Mouse (Mus musculus) MEL (cell line): ENCODE results near the gene 5830411N06Rik. TPM values are rescaled to one million over a fixed set of nuclear protein-coding genes. Genes with fewer than 3 reads are reported as not detected.

ENCODE experiments used
- DNase-seq: peaks from one replicate; pipeline ENCODE4 v3.0.0; 2011; ENCODE audit warnings: low read depth, low spot score
- H3K27ac ChIP-seq: 2 replicates; pipeline ENCODE4 v1.5.1; 2012; ENCODE audit warnings: low read depth, mild to moderate bottlenecking, control low read depth, low read length, moderate library complexity; ENCODE audit not compliant: control insufficient read depth
- H3K27me3 ChIP-seq, 2 experiments: fragments of 150-350 bp in 1 of 2; sonication (generic) in 1 of 2; 2 replicates each; pipeline ENCODE4 v1.6.1; 2012; ENCODE audit warnings: low read length in 2 of 2, mild to moderate bottlenecking in 2 of 2, improper control_type of control experiment in 1 of 2, moderate library complexity in 1 of 2; ENCODE audit not compliant: insufficient read depth in 2 of 2, control insufficient read depth in 1 of 2
- H3K36me3 ChIP-seq, 2 experiments: 2 replicates each; pipeline ENCODE4 v1.6.1; 2012 to 2014; ENCODE audit warnings: low read length in 2 of 2, improper control_type of control experiment in 1 of 2, inconsistent platforms in 1 of 2, mild to moderate bottlenecking in 1 of 2; ENCODE audit not compliant: insufficient read depth in 2 of 2, control insufficient read depth in 1 of 2
- H3K4me1 ChIP-seq, 2 experiments: fragments of 150-350 bp in 1 of 2; sonication (generic) in 1 of 2; 2 replicates each; pipeline ENCODE4 v1.6.1; 2012; ENCODE audit warnings: low read length in 2 of 2, improper control_type of control experiment in 1 of 2, mild to moderate bottlenecking in 1 of 2; ENCODE audit not compliant: insufficient read depth in 2 of 2, control insufficient read depth in 1 of 2
- H3K4me3 ChIP-seq, 2 experiments: fragments of 150-350 bp in 1 of 2; sonication (generic) in 1 of 2; 2 replicates each; pipeline ENCODE4 v1.5.1; 2012; ENCODE audit warnings: low read depth in 2 of 2, low read length in 2 of 2, mild to moderate bottlenecking in 2 of 2, moderate library complexity in 2 of 2, control low read depth in 1 of 2, improper control_type of control experiment in 1 of 2; ENCODE audit not compliant: control insufficient read depth in 1 of 2, insufficient read depth in 1 of 2
- H3K79me2 ChIP-seq: 2 replicates; pipeline ENCODE4 v1.6.1; 2012; ENCODE audit warnings: mild to moderate bottlenecking, low read length, moderate library complexity; ENCODE audit not compliant: control insufficient read depth, poor library complexity, insufficient read depth
- H3K9ac ChIP-seq: 2 replicates; pipeline ENCODE4 v1.6.1; 2012; ENCODE audit warnings: low read depth, mild to moderate bottlenecking, control low read depth, low read length, moderate library complexity; ENCODE audit not compliant: control insufficient read depth, poor library complexity, severe bottlenecking
- H3K9me3 ChIP-seq: fragments of 150-350 bp; sonication (generic); replicated peaks from 2 replicates; pipeline ENCODE4 v1.6.1; 2012; ENCODE audit warnings: mild to moderate bottlenecking, low read length, improper control_type of control experiment, moderate library complexity; ENCODE audit not compliant: insufficient read depth
- BHLHE40 ChIP-seq: IDR thresholded peaks from 2 replicates; pipeline ENCODE4 v1.6.1; 2012; ENCODE audit warnings: low read depth, mild to moderate bottlenecking, inconsistent platforms, low read length, improper control_type of control experiment, borderline replicate concordance
- CHD2 ChIP-seq: IDR thresholded peaks from 2 replicates; pipeline ENCODE4 v1.6.1; 2011; ENCODE audit warnings: low read length, improper control_type of control experiment
- CTCF ChIP-seq, 3 experiments: IDR thresholded peaks in 2 of 3; conservative IDR thresholded peaks in 1 of 3; 2 replicates each; pipeline ENCODE4 v1.5.1; 2011 to 2012; ENCODE audit warnings: low read length in 3 of 3, low read depth in 2 of 3, mild to moderate bottlenecking in 2 of 3, improper control_type of control experiment in 1 of 3, inconsistent platforms in 1 of 3, mixed read lengths in 1 of 3, moderate library complexity in 1 of 3; ENCODE audit not compliant: control insufficient read depth in 1 of 3, insufficient read depth in 1 of 3, poor library complexity in 1 of 3, severe bottlenecking in 1 of 3
- E2F4 ChIP-seq: IDR thresholded peaks from 2 replicates; pipeline ENCODE4 v1.6.1; 2011; ENCODE audit warnings: low read depth, low read length, improper control_type of control experiment, borderline replicate concordance
- EP300 ChIP-seq, 2 experiments: IDR thresholded peaks; 2 replicates each; pipeline ENCODE4 v1.6.1; 2011; ENCODE audit warnings: improper control_type of control experiment in 2 of 2, low read length in 2 of 2, low read depth in 1 of 2, mild to moderate bottlenecking in 1 of 2
- ETS1 ChIP-seq: IDR thresholded peaks from 2 replicates; pipeline ENCODE4 v1.6.1; 2012; ENCODE audit warnings: low read depth, mild to moderate bottlenecking, inconsistent platforms, low read length, improper control_type of control experiment, moderate library complexity
- GABPA ChIP-seq: IDR thresholded peaks from 2 replicates; pipeline ENCODE4 v1.6.1; 2012; ENCODE audit warnings: low read depth, mild to moderate bottlenecking, inconsistent platforms, low read length, improper control_type of control experiment, moderate library complexity
- JUND ChIP-seq: IDR thresholded peaks from 2 replicates; pipeline ENCODE4 v1.6.1; 2011; ENCODE audit warnings: low read depth, mild to moderate bottlenecking, improper control_type of control experiment, low read length
- KAT2A ChIP-seq: conservative IDR thresholded peaks from 2 replicates; pipeline ENCODE4 v1.6.1; 2012; ENCODE audit warnings: low read depth, low read length, improper control_type of control experiment, inconsistent platforms
- MAFK ChIP-seq: IDR thresholded peaks from 2 replicates; pipeline ENCODE4 v1.6.1; 2011; ENCODE audit warnings: low read depth, mild to moderate bottlenecking, low read length, improper control_type of control experiment, borderline replicate concordance
- MAZ ChIP-seq: IDR thresholded peaks from 2 replicates; pipeline ENCODE4 v1.6.1; 2012; ENCODE audit warnings: low read depth, mild to moderate bottlenecking, inconsistent platforms, low read length, improper control_type of control experiment
- MYB ChIP-seq: IDR thresholded peaks from 2 replicates; pipeline ENCODE4 v1.6.1; 2011; ENCODE audit warnings: mild to moderate bottlenecking, low read depth, low read length, improper control_type of control experiment
- NRF1 ChIP-seq: IDR thresholded peaks from 2 replicates; pipeline ENCODE4 v1.6.1; 2014; ENCODE audit warnings: low read depth, mild to moderate bottlenecking, inconsistent platforms, low read length, improper control_type of control experiment, moderate library complexity; ENCODE audit not compliant: poor library complexity, insufficient read depth, severe bottlenecking
- TBP ChIP-seq: IDR thresholded peaks from 2 replicates; pipeline ENCODE4 v1.8.0; 2011; ENCODE audit warnings: low read depth, low read length, improper control_type of control experiment
- USF1 ChIP-seq: IDR thresholded peaks from 2 replicates; pipeline ENCODE4 v1.6.1; 2014; ENCODE audit warnings: low read depth, mild to moderate bottlenecking, inconsistent platforms, low read length, improper control_type of control experiment, moderate library complexity
- ZMIZ1 ChIP-seq: IDR thresholded peaks from 2 replicates; pipeline ENCODE4 v1.6.1; 2012; ENCODE audit warnings: low read depth, mild to moderate bottlenecking, inconsistent platforms, low read length, improper control_type of control experiment, moderate library complexity
- ZNF384 ChIP-seq: IDR thresholded peaks from 2 replicates; pipeline ENCODE4 v1.6.1; 2012; ENCODE audit warnings: low read depth, mild to moderate bottlenecking, inconsistent platforms, low read length, improper control_type of control experiment
- polyA plus RNA-seq, 2 experiments: library from polyadenylated mRNA; stranded (reverse) in 1 of 2; unstranded in 1 of 2; fragments of >175 nt in 1 of 2; fragments of >200 nt in 1 of 2; gene quantifications; 2 replicates each; pipeline versions ENCODE4 v1.2.1 to v1.2.4; 2012; ENCODE audit warnings: low replicate concordance in 2 of 2, low read depth in 1 of 2; ENCODE audit not compliant: insufficient read length in 2 of 2, insufficient read depth in 1 of 2, missing spikeins in 1 of 2
- total RNA-seq: library from RNA; depleted of rRNA; stranded (reverse); fragments of 300-350 nt; gene quantifications from 2 replicates; pipeline ENCODE4 v1.2.3, GENCODE M21; 2012

Gene 5830411N06Rik
- total and polyA plus RNA-seq, 3 experiments: not detected

DNA sequence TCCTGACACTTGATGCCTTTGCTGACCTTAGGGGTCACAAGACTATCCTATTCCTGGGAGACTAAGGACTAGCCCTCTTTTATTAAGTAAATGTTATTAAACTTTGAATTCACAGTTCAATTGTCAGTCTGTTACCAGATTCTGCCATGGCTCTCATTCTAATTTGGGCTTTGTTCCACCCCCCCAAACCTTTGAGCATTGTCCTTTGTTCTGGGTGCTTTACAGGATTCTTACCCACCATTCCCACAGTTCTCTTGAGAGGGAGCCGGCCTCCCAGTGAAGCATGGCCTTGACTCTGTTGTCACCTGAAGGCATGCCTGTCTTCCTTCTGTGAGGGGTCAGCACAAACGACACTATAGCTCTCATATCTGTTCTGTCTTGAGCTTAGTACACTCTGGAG is 16.1 kb upstream of the 5830411N06Rik start:
- TF ChIP-seq GABPA (no peak), E2F4 (no peak), KAT2A (no peak), NRF1 (no peak), TBP (no peak)
- H3K27ac ChIP-seq: no peak overlapping the region
- H3K36me3 ChIP-seq: no peaks in the 10 kb centered on the region
- no peaks in the 10 kb centered on the region for H3K4me1 ChIP-seq
- no peaks in the 10 kb centered on the region for H3K27me3 ChIP-seq
- H3K9ac ChIP-seq: no peak overlapping the region
- H3K79me2 ChIP-seq: no peaks in the 10 kb centered on the region
- DNase-seq: no peak
- no peaks in the 10 kb centered on the region for H3K9me3 ChIP-seq
- H3K4me3 ChIP-seq: no peak overlapping the region

DNA sequence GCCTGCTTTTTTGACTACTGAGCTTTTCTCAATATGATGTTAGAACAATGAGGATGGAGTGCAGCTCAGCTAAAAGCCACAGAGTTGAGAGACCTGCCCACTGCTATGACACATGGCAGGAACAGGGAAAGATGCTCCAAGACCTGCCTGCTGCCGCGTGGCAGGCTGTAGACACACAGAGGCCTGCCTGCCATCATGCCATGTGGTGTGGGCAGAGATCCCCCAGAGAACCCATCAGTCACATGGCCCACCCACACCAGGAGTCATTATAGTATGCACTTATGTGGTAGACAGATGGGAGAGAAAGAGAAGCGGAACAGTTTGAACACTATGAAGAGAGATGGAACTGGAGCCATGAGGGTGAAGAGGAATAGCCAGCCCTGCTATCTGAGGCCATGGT is 13.4 kb upstream of the 5830411N06Rik start:
- DNase-seq: no peak
- H3K27ac ChIP-seq: no peak overlapping the region
- H3K4me3 ChIP-seq: no peak overlapping the region
- no peaks in the 10 kb centered on the region for H3K4me1 ChIP-seq
- no peaks in the 10 kb centered on the region for H3K36me3 ChIP-seq
- no peaks in the 10 kb centered on the region for H3K9me3 ChIP-seq
- H3K27me3 ChIP-seq: no peaks in the 10 kb centered on the region
- TF ChIP-seq TBP: no peak
- TF ChIP-seq, all 39 proteins: peak for 0
- Histone ChIP-seq H3K79me2 (no peaks in the 10 kb centered on the region), H3K9ac (no peak overlapping the region)

DNA sequence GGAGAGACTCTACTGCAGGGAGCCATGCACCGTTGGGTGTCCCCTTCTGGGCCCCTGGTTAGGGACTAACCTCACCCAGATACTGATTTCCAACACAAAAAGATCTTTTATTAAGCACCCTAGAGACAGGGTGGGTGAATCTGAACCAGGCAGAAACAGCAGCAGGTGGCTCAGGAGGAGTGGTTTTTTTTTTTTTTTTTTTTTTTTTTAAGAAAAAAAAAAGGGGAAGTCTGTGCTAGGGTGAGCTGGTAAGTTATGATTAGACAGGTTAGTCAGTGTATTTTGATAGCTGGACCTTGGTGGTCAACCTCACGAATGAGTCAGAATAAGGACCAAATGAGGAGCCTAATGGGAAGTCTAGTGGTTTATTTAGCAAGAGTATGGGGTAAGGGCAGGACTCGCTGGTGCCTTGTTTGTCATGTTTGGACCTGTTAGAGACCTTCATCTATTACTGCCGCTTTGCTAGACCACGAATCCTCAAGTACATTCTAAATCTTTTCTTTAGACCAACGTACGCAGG is 6.8 kb downstream of the 5830411N06Rik start:
- peak; percentile 36 for DNase-seq
- Histone ChIP-seq H3K27ac (no peak overlapping the region), H3K79me2 (no peaks in the 10 kb centered on the region), H3K27me3 (no peaks in the 10 kb centered on the region), H3K4me3 (no peak overlapping the region), H3K9me3 (no peaks in the 10 kb centered on the region), H3K36me3 (no peaks in the 10 kb centered on the region), H3K9ac (no peak overlapping the region), H3K4me1 (no peaks in the 10 kb centered on the region)
- TF ChIP-seq ZNF384: peak; percentile 96
- TF ChIP-seq CHD2: no peak
- TF ChIP-seq EP300 (IDR thresholded peaks at IDR 0.05; ENCODE audit: low read depth in 1 of 2, low read length in 2 of 2): peak; percentile 12 to 17; a peak in 1 of 4 replicates

DNA sequence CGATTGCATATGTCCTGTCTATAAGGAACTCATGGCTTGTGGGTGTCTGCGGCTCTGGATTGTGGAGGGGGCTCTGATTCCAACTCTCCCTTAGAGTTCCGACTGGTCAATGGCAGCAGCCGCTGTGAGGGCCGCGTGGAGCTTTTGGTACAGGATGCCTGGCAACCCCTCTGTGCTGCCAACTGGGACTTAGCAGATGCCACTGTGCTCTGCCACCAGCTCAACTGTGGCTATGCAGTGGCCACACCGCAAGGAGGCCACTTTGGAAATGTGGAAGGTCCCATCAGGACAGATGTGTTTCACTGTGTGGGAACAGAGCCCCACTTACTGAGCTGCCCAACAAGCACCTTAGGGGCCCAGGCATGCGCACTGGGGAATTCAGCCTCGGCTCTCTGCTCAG is 48.7 kb downstream of the 5830411N06Rik start:
- no peak overlapping the region for H3K27ac ChIP-seq
- TF ChIP-seq BHLHE40 (no peak), GABPA (no peak), MAZ (no peak), ZMIZ1 (no peak), KAT2A (no peak), JUND (no peak), MYB (no peak), MAFK (no peak), CTCF (IDR thresholded peaks at IDR 0.05 in 2 of 3, conservative IDR thresholded peaks at IDR 0.05 in 1 of 3; ENCODE audit: control insufficient read depth in 1 of 3, insufficient read depth in 1 of 3, low read depth in 2 of 3, low read length in 3 of 3, poor library complexity in 1 of 3, severe bottlenecking in 1 of 3) (no peak), ETS1 (no peak), USF1 (no peak), CHD2 (no peak)
- TF ChIP-seq, all 39 proteins: peak for 0
- H3K4me3 ChIP-seq: no peak overlapping the region
- no peaks in the 10 kb centered on the region for H3K36me3 ChIP-seq
- no peaks in the 10 kb centered on the region for H3K79me2 ChIP-seq
- H3K9ac ChIP-seq: no peak overlapping the region
- H3K27me3 ChIP-seq: no peaks in the 10 kb centered on the region
- no peak for DNase-seq
- no peaks in the 10 kb centered on the region for H3K9me3 ChIP-seq
- H3K4me1 ChIP-seq: no peaks in the 10 kb centered on the region
